Mouse (Mus musculus) ES-E14 (cell line): ENCODE results near the gene Flnb. TPM values are rescaled to one million over a fixed set of nuclear protein-coding genes. Genes with fewer than 3 reads are reported as not detected.

Experiments used
- DNase-seq: peaks from one replicate; pipeline ENCODE4 v3.0.0-alpha.2; 2013; ENCODE audit warnings: low read depth, low spot score
- H3K27ac ChIP-seq: 2 replicates; pipeline ENCODE4 v1.5.1; 2012; ENCODE audit warnings: low read depth, mild to moderate bottlenecking, low read length, moderate library complexity, mixed read lengths; ENCODE audit not compliant: poor library complexity, insufficient read depth, severe bottlenecking
- H3K36me3 ChIP-seq: 2 replicates; pipeline ENCODE4 v1.6.1; 2012; ENCODE audit warnings: mild to moderate bottlenecking, low read length, moderate library complexity, mixed read lengths; ENCODE audit not compliant: control insufficient read depth, poor library complexity, insufficient read depth, severe bottlenecking
- H3K4me1 ChIP-seq, 2 experiments: fragments of 150-350 bp in 1 of 2; sonication (generic) in 1 of 2; 2 replicates each; pipeline ENCODE4 v1.6.1; 2012; ENCODE audit warnings: low read length in 2 of 2, mild to moderate bottlenecking in 1 of 2, mixed read lengths in 1 of 2; ENCODE audit not compliant: control insufficient read depth in 2 of 2, insufficient read depth in 2 of 2, poor library complexity in 1 of 2
- H3K4me3 ChIP-seq, 2 experiments: fragments of 150-350 bp in 1 of 2; sonication (generic) in 1 of 2; 2 replicates each; pipeline ENCODE4 v1.5.1; 2012; ENCODE audit warnings: low read length in 2 of 2, low read depth in 1 of 2, mild to moderate bottlenecking in 1 of 2, mixed read lengths in 1 of 2; ENCODE audit not compliant: insufficient read depth in 1 of 2, poor library complexity in 1 of 2, severe bottlenecking in 1 of 2
- H3K9ac ChIP-seq: 2 replicates; pipeline ENCODE4 v1.6.1; 2012; ENCODE audit warnings: low read depth, mild to moderate bottlenecking, low read length, mixed read lengths; ENCODE audit not compliant: poor library complexity, insufficient read depth, severe bottlenecking
- H3K9me3 ChIP-seq: fragments of 150-350 bp; sonication (generic); 2 replicates; pipeline ENCODE4 v1.6.1; 2012; ENCODE audit warnings: low read depth, mild to moderate bottlenecking, low read length; ENCODE audit not compliant: control insufficient read depth, insufficient read depth
- CHD2 ChIP-seq: IDR thresholded peaks from 2 replicates; pipeline ENCODE4 v1.6.1; 2014; ENCODE audit warnings: mild to moderate bottlenecking, low read depth, low read length, inconsistent platforms
- HCFC1 ChIP-seq: IDR thresholded peaks from 2 replicates; pipeline ENCODE4 v1.6.1; 2012; ENCODE audit warnings: low read length, inconsistent platforms, borderline replicate concordance; ENCODE audit not compliant: insufficient read depth
- MAFK ChIP-seq: IDR thresholded peaks from 2 replicates; pipeline ENCODE4 v1.6.1; 2014; ENCODE audit warnings: mild to moderate bottlenecking, low read depth, low read length, inconsistent platforms; ENCODE audit not compliant: insufficient read depth
- ZC3H11A ChIP-seq: IDR thresholded peaks from 2 replicates; pipeline ENCODE4 v1.6.1; 2012; ENCODE audit warnings: low read depth, mild to moderate bottlenecking, inconsistent platforms, low read length, borderline replicate concordance
- ZNF384 ChIP-seq: IDR thresholded peaks from 2 replicates; pipeline ENCODE4 v1.6.1; 2012; ENCODE audit warnings: low read depth, low read length, inconsistent platforms
- in situ Hi-C, 2 experiments: fragments of 600-800 bp; cut with MboI; formaldehyde crosslinking; loops; one replicate each; pipeline ENCODE4 v1.15.1; 2025; ENCODE audit warnings: low sequenced_read_pairs in 2 of 2, inconsistent platforms in 1 of 2; ENCODE audit not compliant: unreplicated experiment in 2 of 2
- total RNA-seq: library from RNA; depleted of rRNA; stranded (reverse); fragments of 300-350 nt; gene quantifications from 2 replicates; pipeline ENCODE4 v1.2.3, GENCODE M21; 2012

Gene Flnb
- total RNA-seq, 1 experiment = 350 TPM

DNA sequence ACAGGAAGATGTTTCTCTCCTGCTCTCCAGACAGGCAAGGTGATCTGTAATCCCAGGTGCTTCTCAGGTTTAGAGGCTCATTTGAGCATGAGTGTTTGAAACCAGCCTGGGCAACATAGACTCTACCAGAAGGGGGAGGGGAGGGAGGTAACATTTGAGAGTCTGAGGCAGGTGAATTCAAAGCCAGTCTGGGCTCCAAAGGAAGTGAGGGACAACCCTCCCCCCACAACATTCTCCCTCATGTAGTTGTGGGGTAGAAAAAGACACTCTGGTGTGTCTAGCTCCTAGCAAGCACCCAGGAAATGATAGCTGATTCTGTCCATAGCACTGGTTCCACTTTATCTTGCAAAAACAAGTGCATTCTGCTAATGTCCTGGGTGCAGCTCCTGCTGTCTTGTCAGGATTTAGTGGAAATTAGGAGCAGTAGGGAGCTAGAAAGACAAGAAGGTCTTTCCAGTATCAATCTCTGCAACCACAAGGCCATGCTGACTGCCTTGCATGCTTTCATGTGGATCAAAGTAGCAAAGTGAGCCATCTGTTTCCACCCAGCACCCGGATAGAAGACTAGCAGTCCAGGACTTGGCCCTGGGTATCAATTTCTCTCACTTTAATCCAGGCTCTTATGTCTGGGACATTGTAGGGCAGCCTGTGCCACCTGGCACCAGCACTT is 14.1 kb downstream of the Flnb start:
- H3K27ac ChIP-seq = no peak overlapping the region
- H3K4me3 ChIP-seq = no peak overlapping the region
- TF ChIP-seq ZNF384 = no peak
- no peak for TF ChIP-seq ZC3H11A
- TF ChIP-seq CHD2 = no peak
- no peak for TF ChIP-seq HCFC1
- no peak for TF ChIP-seq MAFK
- H3K4me1 ChIP-seq = peaks cover 10 to 13% of the 10 kb centered on the region in 2 experiments
- H3K36me3 ChIP-seq = no peaks in the 10 kb centered on the region
- H3K9ac ChIP-seq = no peak overlapping the region
- in situ Hi-C loops = no loop called here
- no peaks in the 10 kb centered on the region for H3K9me3 ChIP-seq
- no peak for DNase-seq

DNA sequence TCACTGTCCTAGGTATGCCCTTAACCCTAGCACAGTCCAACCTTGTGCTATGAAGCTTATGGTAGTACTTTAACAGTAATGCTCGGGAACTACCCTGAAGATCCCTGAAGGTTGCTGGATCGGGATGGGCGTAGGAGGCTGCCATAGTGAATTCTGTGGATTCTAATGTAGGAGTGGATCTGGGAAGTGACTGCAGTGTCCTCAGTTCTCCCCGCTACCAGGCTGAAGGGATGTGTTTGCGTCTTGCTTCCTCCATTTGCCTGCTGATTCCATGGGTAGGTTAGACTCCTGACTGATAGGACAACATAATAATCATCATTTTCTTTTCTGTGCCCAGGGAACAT is 14.7 kb downstream of the Flnb start:
- Histone ChIP-seq H3K9ac (no peak overlapping the region), H3K36me3 (no peaks in the 10 kb centered on the region), H3K27ac (no peak overlapping the region), H3K4me1 (peaks cover 7 to 11% of the 10 kb centered on the region in 2 experiments; a peak in 3 of 4 replicates), H3K4me3 (no peak overlapping the region), H3K9me3 (no peaks in the 10 kb centered on the region)
- TF ChIP-seq ZC3H11A = no peak
- no peak for TF ChIP-seq HCFC1
- no peak for TF ChIP-seq MAFK
- TF ChIP-seq ZNF384 = no peak
- no peak for TF ChIP-seq CHD2
- in situ Hi-C loops = no loop called here
- no peak for DNase-seq

DNA sequence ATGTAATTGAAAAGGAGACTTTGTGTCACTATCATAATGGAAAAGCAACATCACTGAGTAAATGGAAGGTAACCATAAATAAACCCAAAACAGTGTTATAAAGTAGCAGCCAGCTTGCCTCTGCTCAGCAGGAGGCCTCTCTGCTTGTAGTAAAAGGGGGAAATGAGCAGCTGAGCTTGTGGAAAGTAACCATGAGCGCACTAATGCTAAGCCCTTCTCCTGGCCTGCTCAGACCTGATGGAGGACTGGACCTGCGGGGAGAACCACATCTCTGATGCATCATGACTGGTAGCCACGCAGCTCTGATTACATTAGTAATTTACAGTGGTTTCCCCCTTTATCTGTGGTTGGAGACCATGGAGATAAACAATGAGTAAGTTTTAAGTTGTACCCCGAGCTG is 15.7 kb downstream of the Flnb start:
- no peak overlapping the region for H3K27ac ChIP-seq
- TF ChIP-seq MAFK (no peak), CHD2 (no peak), ZNF384 (no peak), ZC3H11A (no peak)
- no peaks in the 10 kb centered on the region for H3K36me3 ChIP-seq
- no peak overlapping the region for H3K4me3 ChIP-seq
- no peak for DNase-seq
- in situ Hi-C loops = no loop called here
- H3K9ac ChIP-seq = no peak overlapping the region
- peaks cover 7 to 11% of the 10 kb centered on the region in 2 experiments; a peak in 3 of 4 replicates for H3K4me1 ChIP-seq
- H3K9me3 ChIP-seq = no peaks in the 10 kb centered on the region

DNA sequence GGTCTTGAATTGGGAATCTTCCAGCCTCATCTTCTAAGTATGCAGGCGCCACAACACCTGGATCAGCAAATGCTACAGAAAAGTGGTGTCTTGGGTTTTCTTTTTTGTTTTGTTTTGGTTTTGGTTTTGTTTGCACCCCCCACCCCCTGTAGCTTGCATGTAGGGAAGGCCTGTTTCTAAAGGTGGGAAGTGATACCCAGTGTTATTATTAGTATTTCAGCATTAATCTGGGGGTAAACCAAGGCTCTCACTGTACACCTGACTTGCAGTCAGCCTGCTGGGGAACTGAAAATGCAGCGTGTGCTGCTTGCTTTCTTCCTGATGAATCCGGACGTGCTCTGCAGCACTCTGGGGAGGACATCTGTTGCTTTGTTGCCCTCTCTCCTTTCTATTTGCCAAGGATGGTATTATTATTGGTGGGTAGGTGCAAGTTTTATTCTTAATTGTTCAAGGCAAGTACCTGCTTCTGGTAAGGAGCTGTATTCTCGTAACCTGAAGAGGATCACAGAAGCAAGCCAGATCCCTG is 20.9 kb downstream of the Flnb start:
- Histone ChIP-seq H3K9me3 (no peaks in the 10 kb centered on the region), H3K36me3 (peaks cover 6% of the 10 kb centered on the region; the same call in 1 of the 2 replicates), H3K27ac (no peak overlapping the region), H3K4me1 (peaks cover 0 to 13% of the 10 kb centered on the region in 2 experiments; a peak in 2 of 4 replicates), H3K4me3 (no peak overlapping the region), H3K9ac (no peak overlapping the region)
- no peak for DNase-seq
- in situ Hi-C loops = no loop called here
- TF ChIP-seq ZNF384 (no peak), MAFK (no peak), HCFC1 (no peak), CHD2 (no peak), ZC3H11A (no peak)
